Mouse (Mus musculus) megakaryocyte progenitor cell, adult 5-6 weeks (primary cell): ENCODE data around the gene Eef2k. TPM values are rescaled to one million over a fixed set of nuclear protein-coding genes. Genes with fewer than 3 reads are reported as not detected.

ENCODE experiments used
- ATAC-seq: replicated peaks from 2 replicates; pipeline ENCODE4 v1.8.0; 2016; ENCODE audit warnings: mild to moderate bottlenecking, moderate TSS enrichment, inconsistent platforms; ENCODE audit not compliant: poor library complexity
- total RNA-seq, 2 experiments: library from RNA; stranded (forward) in 1 of 2; stranded (reverse) in 1 of 2; fragments of 157-497, 149-512 nt in 1 of 2; fragments of 200-1000 nt in 1 of 2; gene quantifications; 2 replicates each; pipeline versions ENCODE4 v1.2.3 to v1.2.4; 2015 to 2017

Gene Eef2k
- total RNA-seq, 2 experiments from 2014 or later, result 32.5 to 80.5 TPM

- no peak for ATAC-seq
Observed at GRCm38 (mm10) chr7:120843852-120844435, 1.3 kb downstream of the Eef2k start.

GRCm38 (mm10) chr7:120844689-120845088 lies 2.1 kb downstream of the Eef2k start:
- no peak for ATAC-seq

GRCm38 (mm10) chr7:120848831-120849512 lies 6.3 kb downstream of the Eef2k start:
- ATAC-seq, result no peak

- no peak for ATAC-seq
Observed at GRCm38 (mm10) chr7:120850165-120850564, 7.5 kb downstream of the Eef2k start.

GRCm38 (mm10) chr7:120859854-120860253 lies 17.2 kb downstream of the Eef2k start:
- 0 out of 2 replicates have a peak, but pooled peaks have one; percentile 26 for ATAC-seq

GRCm38 (mm10) chr7:120860799-120861487 lies 18.3 kb downstream of the Eef2k start:
- ATAC-seq, result peak; percentile 26; the same call in 1 of the 2 replicates

- peak; percentile 36 for ATAC-seq
Observed at GRCm38 (mm10) chr7:120861488-120862047, 18.9 kb downstream of the Eef2k start.

- ATAC-seq, result no peak
Observed at GRCm38 (mm10) chr7:120862196-120862595, 19.6 kb downstream of the Eef2k start.

GRCm38 (mm10) chr7:120862626-120863025 lies 20.0 kb downstream of the Eef2k start:
- no peak for ATAC-seq

GRCm38 (mm10) chr7:120863476-120863875 lies 20.8 kb downstream of the Eef2k start:
- ATAC-seq, result no peak

- ATAC-seq, result peak; percentile 54
Observed at GRCm38 (mm10) chr7:120865100-120865499, 22.5 kb downstream of the Eef2k start.

GRCm38 (mm10) chr7:120865832-120866231 lies 23.2 kb downstream of the Eef2k start:
- ATAC-seq, result peak; percentile 52

GRCm38 (mm10) chr7:120866684-120867083 lies 24.1 kb downstream of the Eef2k start:
- ATAC-seq, result no peak

GRCm38 (mm10) chr7:120867720-120868119 lies 25.1 kb downstream of the Eef2k start:
- no peak for ATAC-seq

GRCm38 (mm10) chr7:120869883-120870282 lies 27.3 kb downstream of the Eef2k start:
- no peak for ATAC-seq

GRCm38 (mm10) chr7:120870431-120871008 lies 27.9 kb downstream of the Eef2k start:
- no peak for ATAC-seq

- no peak for ATAC-seq
Observed at GRCm38 (mm10) chr7:120873083-120873482, 30.5 kb downstream of the Eef2k start.

- ATAC-seq, result no peak
Observed at GRCm38 (mm10) chr7:120874021-120874420, 31.4 kb downstream of the Eef2k start.

- peak; percentile 86 for ATAC-seq
Observed at GRCm38 (mm10) chr7:120874764-120875539, 32.3 kb downstream of the Eef2k start.
